Mouse (Mus musculus) kidney, embryonic 14.5 days (tissue): ENCODE measurements around the gene Fam78b. TPM values are rescaled to one million over a fixed set of nuclear protein-coding genes. Genes with fewer than 3 reads are reported as not detected.

Source experiments
- ATAC-seq: fragments of 200-750 bp; cut with Nextera tagmentation; 2 replicates; pipeline ENCODE4 v1.8.0; 2017; ENCODE audit warnings: moderate number of reproducible peaks, mild to moderate bottlenecking, moderate TSS enrichment, moderate library complexity; ENCODE audit not compliant: low FRiP score, low TSS enrichment
- H3K27ac ChIP-seq: fragments of 300-500 bp; sonication (generic); 2 replicates; pipeline ENCODE4 v1.5.1; 2014; ENCODE audit warnings: low read depth, mild to moderate bottlenecking, low read length, moderate library complexity, mixed read lengths
- H3K27me3 ChIP-seq: fragments of 300-500 bp; sonication (generic); 2 replicates; pipeline ENCODE4 v1.6.1; 2014; ENCODE audit warnings: mild to moderate bottlenecking, low read length; ENCODE audit not compliant: control insufficient read depth, insufficient read depth
- H3K36me3 ChIP-seq: fragments of 300-500 bp; sonication (generic); 2 replicates; pipeline ENCODE4 v1.6.1; 2014; ENCODE audit warnings: low read length, mixed read lengths; ENCODE audit not compliant: control insufficient read depth, insufficient read depth
- H3K4me1 ChIP-seq: fragments of 300-500 bp; sonication (generic); 2 replicates; pipeline ENCODE4 v1.6.1; 2014; ENCODE audit warnings: low read length, mixed read lengths; ENCODE audit not compliant: control insufficient read depth, insufficient read depth
- H3K4me2 ChIP-seq: fragments of 300-500 bp; sonication (generic); replicated peaks from 2 replicates; pipeline ENCODE4 v1.6.1; 2014; ENCODE audit warnings: low read depth, mild to moderate bottlenecking, low read length
- H3K4me3 ChIP-seq: fragments of 300-500 bp; sonication (generic); 2 replicates; pipeline ENCODE4 v1.5.1; 2014; ENCODE audit warnings: mild to moderate bottlenecking, low read length
- H3K9ac ChIP-seq: fragments of 300-500 bp; sonication (generic); 2 replicates; pipeline ENCODE4 v1.6.1; 2014; ENCODE audit warnings: low read depth, mild to moderate bottlenecking, low read length, moderate library complexity
- H3K9me3 ChIP-seq: fragments of 300-500 bp; sonication (generic); 2 replicates; pipeline ENCODE4 v1.6.1; 2016; ENCODE audit warnings: low read length; ENCODE audit not compliant: control insufficient read depth
- WGBS: fragments of 180-500 bp; shearing (Covaris S2); extraction: QIAGEN DNeasy Blood & Tissue Kit; methylation state at CpG from one replicate; pipeline ENCODE4 v1.1.7; 2014; 5-methylcytosine and 5-hydroxymethylcytosine counted together
- polyA plus RNA-seq: library from polyadenylated mRNA; unstranded; fragments of >200 nt; fragmentation: Nextera tagmentation; extraction: Ambion mirVana; gene quantifications from 2 replicates; pipeline ENCODE4 v1.2.1, GENCODE M21; 2014

The Fam78b gene
- polyA plus RNA-seq, 1 experiment from 2014 or later = 1.2 TPM

GRCm38 (mm10) chr1:167022001-167022424 lies 20.8 kb downstream of the Fam78b start:
- ATAC-seq = peak; percentile 76
- 12% methylated on average over 9 of the region's 9 CpGs for WGBS
- no peaks in the 10 kb centered on the region; the same call in 1 of the 2 replicates for H3K4me1 ChIP-seq
- H3K9ac ChIP-seq = no peak overlapping the region
- H3K9me3 ChIP-seq = no peaks in the 10 kb centered on the region; the same call in 1 of the 2 replicates
- no peaks in the 10 kb centered on the region for H3K27me3 ChIP-seq
- H3K36me3 ChIP-seq = no peaks in the 10 kb centered on the region
- H3K4me3 ChIP-seq = no peak overlapping the region
- no peak overlapping the region for H3K27ac ChIP-seq
- H3K4me2 ChIP-seq = 0 out of 2 replicates have a peak overlapping the region, but pooled peaks have one; percentile 6

- H3K9ac ChIP-seq = no peak overlapping the region
- H3K27me3 ChIP-seq = no peaks in the 10 kb centered on the region
- H3K4me2 ChIP-seq = no peak overlapping the region
- 40% methylated on average over 7 of the region's 8 CpGs for WGBS
- H3K27ac ChIP-seq = no peak overlapping the region
- peaks cover 6% of the 10 kb centered on the region for H3K9me3 ChIP-seq
- H3K36me3 ChIP-seq = no peaks in the 10 kb centered on the region
- no peak overlapping the region for H3K4me3 ChIP-seq
- no peak for ATAC-seq
- H3K4me1 ChIP-seq = no peaks in the 10 kb centered on the region; the same call in 1 of the 2 replicates
These were observed 21.4 kb downstream of the Fam78b start for GRCm38 (mm10) chr1:167022541-167023121.

- ATAC-seq = no peak
- Histone ChIP-seq H3K27ac (no peak overlapping the region), H3K4me2 (no peak overlapping the region), H3K27me3 (no peaks in the 10 kb centered on the region), H3K4me1 (no peaks in the 10 kb centered on the region; the same call in 1 of the 2 replicates), H3K9ac (no peak overlapping the region), H3K36me3 (no peaks in the 10 kb centered on the region), H3K4me3 (no peak overlapping the region), H3K9me3 (peaks cover 12% of the 10 kb centered on the region)
- WGBS = 58% methylated on average over 11 of the region's 11 CpGs
These were observed 22.6 kb downstream of the Fam78b start for GRCm38 (mm10) chr1:167023794-167024193.

GRCm38 (mm10) chr1:167024961-167025360 lies 23.7 kb downstream of the Fam78b start:
- Histone ChIP-seq H3K9ac (no peak overlapping the region), H3K4me1 (no peaks in the 10 kb centered on the region; the same call in 1 of the 2 replicates), H3K4me3 (no peak overlapping the region), H3K27ac (peak overlapping the region; percentile 3; the same call in 1 of the 2 replicates), H3K4me2 (no peak overlapping the region), H3K9me3 (peaks cover 12% of the 10 kb centered on the region), H3K36me3 (no peaks in the 10 kb centered on the region), H3K27me3 (no peaks in the 10 kb centered on the region)
- ATAC-seq = peak; percentile 69
- WGBS = 20% methylated on average over 4 of the region's 4 CpGs

GRCm38 (mm10) chr1:167032046-167032648 lies 30.9 kb downstream of the Fam78b start:
- Histone ChIP-seq H3K4me2 (no peak overlapping the region), H3K9ac (no peak overlapping the region), H3K4me1 (no peaks in the 10 kb centered on the region), H3K9me3 (peaks cover 10% of the 10 kb centered on the region), H3K36me3 (no peaks in the 10 kb centered on the region), H3K27me3 (no peaks in the 10 kb centered on the region), H3K27ac (no peak overlapping the region), H3K4me3 (no peak overlapping the region)
- ATAC-seq = no peak
- WGBS = 66% methylated on average over 13 of the region's 13 CpGs

GRCm38 (mm10) chr1:167034435-167034834 lies 33.2 kb downstream of the Fam78b start:
- WGBS = 89% methylated on average over 1 of the region's 1 CpGs

GRCm38 (mm10) chr1:167042558-167042957 lies 41.3 kb downstream of the Fam78b start:
- no peak for ATAC-seq
- Histone ChIP-seq H3K4me2 (no peak overlapping the region), H3K27ac (no peak overlapping the region), H3K4me1 (0 out of 2 replicates have a peak, but pooled peaks cover 4% of the 10 kb centered on the region), H3K9ac (no peak overlapping the region), H3K9me3 (no peaks in the 10 kb centered on the region), H3K27me3 (no peaks in the 10 kb centered on the region), H3K4me3 (no peak overlapping the region), H3K36me3 (no peaks in the 10 kb centered on the region)
- 89% methylated on average over 6 of the region's 6 CpGs for WGBS

More at GRCm38 (mm10) chr1:167034435-167034834, 33.2 kb downstream of the Fam78b start:
- no peaks in the 10 kb centered on the region for H3K27me3 ChIP-seq
- no peak overlapping the region for H3K4me3 ChIP-seq
- no peak overlapping the region for H3K9ac ChIP-seq
- H3K9me3 ChIP-seq = no peaks in the 10 kb centered on the region
- no peak overlapping the region for H3K27ac ChIP-seq
- H3K36me3 ChIP-seq = no peaks in the 10 kb centered on the region
- 0 out of 2 replicates have a peak, but pooled peaks cover 4% of the 10 kb centered on the region for H3K4me1 ChIP-seq
- ATAC-seq = no peak
- no peak overlapping the region for H3K4me2 ChIP-seq

GRCm38 (mm10) chr1:167046169-167046927 lies 45.1 kb downstream of the Fam78b start:
- no peaks in the 10 kb centered on the region for H3K27me3 ChIP-seq
- no peak overlapping the region for H3K4me2 ChIP-seq
- no peak overlapping the region for H3K9ac ChIP-seq
- no peak overlapping the region for H3K27ac ChIP-seq
- 0 out of 2 replicates have a peak, but pooled peaks cover 3% of the 10 kb centered on the region for H3K4me1 ChIP-seq
- 56% methylated on average over 10 of the region's 10 CpGs for WGBS
- no peaks in the 10 kb centered on the region for H3K36me3 ChIP-seq
- no peak overlapping the region for H3K4me3 ChIP-seq
- no peak for ATAC-seq
- no peaks in the 10 kb centered on the region for H3K9me3 ChIP-seq
